Mouse (Mus musculus): Measurements from ENCODE around the gene Arid5a. TPM values are rescaled to one million over a fixed set of nuclear protein-coding genes. Genes with fewer than 3 reads are reported as not detected.

Gene Arid5a
- polyA plus RNA-seq, 1 experiment from 2014 or later = 2.9 TPM

DNA sequence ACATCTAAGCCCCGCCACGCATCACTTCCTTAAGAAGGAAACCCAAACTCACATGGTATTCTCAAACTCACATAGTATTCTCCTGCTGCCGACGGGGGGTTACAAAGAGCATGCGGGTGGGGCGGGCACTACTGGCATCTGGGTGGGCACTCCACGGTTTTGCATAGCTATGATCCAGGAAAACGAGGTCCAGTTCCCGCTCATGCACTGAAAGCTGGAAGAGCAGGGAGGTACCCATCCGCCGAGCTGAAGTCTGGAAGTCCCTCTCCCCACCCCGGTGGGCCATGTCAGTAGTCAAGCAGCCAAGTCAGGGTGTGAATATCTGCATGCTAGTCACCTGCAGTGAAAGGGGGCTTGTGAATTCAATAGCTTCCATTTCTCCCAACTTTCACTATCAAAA, 60.2 kb downstream of the Arid5a start:
- DNase-seq (ENCODE audit: extremely low spot score, low spot score) = no peak
- peaks cover 46% of the 10 kb centered on the region for H3K36me3 ChIP-seq (replicated peaks)
- H3K4me1 ChIP-seq = peaks cover 19% of the 10 kb centered on the region
- WGBS = 73% methylated on average over 12 of the region's 12 CpGs
- H3K9me3 ChIP-seq = no peaks in the 10 kb centered on the region
- peak overlapping the region; percentile 96 for H3K4me3 ChIP-seq
- no peak overlapping the region; the same call in 1 of the 2 replicates for H3K27ac ChIP-seq
- no peaks in the 10 kb centered on the region for H3K27me3 ChIP-seq (ENCODE audit: poor library complexity, severe bottlenecking)

DNA sequence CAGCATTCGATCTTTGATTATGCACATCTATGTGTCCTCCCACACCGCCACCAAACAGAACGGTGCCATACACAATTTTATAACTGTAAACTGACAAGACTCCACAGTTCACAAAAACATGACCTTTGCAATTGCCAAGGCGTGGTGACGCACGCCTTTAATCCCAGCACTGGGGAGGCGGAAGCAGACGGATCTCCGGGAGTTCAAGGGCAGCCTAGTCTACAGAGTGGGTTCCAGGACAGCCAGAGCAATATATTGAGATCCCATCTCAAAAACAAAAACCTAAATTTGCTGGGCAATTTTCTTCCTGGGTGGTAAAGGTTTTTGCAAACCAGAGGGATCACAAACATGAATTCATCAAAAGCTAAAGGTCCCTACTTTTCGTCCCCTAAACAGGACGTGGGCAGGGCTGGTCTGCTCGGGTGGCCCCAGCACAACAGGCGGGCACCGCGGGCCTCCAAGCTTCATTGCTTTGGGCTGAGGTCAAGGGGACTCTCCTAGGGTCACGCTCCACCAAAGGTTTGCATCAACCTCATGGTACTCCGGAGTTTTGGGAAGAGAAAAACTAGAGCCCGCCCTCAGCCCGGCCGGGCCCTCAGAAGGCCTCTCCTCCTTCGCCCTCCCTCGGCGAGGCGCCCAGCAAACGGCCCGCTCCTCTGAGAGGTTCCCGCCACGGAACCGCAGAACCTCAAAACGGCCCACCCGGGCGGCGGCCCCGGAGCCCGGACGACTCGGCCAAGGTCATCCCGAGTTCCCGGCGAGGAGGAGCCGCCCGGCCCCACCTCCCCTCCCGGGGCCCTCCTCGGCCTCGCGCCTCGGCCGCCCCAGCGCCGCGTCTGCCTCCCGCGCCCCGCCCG, 60.8 kb downstream of the Arid5a start:
- no peaks in the 10 kb centered on the region for H3K9me3 ChIP-seq
- H3K27me3 ChIP-seq (ENCODE audit: poor library complexity, severe bottlenecking) = no peaks in the 10 kb centered on the region
- H3K4me3 ChIP-seq = peak overlapping the region; percentile 96
- H3K4me1 ChIP-seq = peaks cover 19% of the 10 kb centered on the region
- 6% methylated on average over 55 of the region's 55 CpGs for WGBS
- peaks cover 40% of the 10 kb centered on the region for H3K36me3 ChIP-seq (replicated peaks)
- DNase-seq (ENCODE audit: extremely low spot score, low spot score) = no peak
- peak overlapping the region; percentile 94 for H3K27ac ChIP-seq

DNA sequence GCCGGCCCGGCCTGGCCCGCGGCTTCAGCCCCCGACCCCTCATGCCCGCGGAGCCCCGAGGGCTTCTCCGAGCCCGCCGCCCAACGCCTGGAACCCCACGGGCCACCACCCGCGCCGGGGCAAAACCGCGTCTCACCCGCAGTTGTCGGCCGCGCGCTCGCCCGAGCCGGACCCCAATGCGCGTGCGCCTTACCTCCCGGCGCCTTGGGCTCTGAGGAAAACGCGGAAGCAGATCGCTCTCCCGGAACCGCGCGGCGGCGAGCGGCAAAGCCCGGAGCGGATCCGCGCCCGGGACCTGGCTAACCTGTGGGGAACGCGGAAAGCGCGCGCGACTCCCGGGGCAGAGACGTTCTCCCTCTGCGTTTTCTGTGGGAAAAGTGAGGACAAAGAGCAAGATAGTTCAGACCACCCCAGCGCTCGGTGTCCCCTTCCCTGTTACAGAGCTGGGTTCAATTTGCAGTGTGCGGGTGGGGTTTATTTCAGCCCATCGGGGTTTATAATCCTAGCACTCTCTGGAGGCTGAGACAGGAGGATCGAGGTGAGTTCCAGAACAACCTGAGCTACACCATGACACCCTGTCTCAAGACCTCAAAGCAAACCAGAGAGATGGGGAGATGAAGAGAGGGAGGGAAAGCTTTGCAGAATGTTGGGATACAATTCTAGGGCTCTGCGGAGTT, 61.6 kb downstream of the Arid5a start, which contains the start of gene Kansl3:
Kansl3 (minus strand) TSS at position 213 of the 677 bp plus-strand sequence.
- peak within 1 kb of the TSS; percentile 94 for H3K27ac ChIP-seq
- H3K27me3 ChIP-seq (ENCODE audit: poor library complexity, severe bottlenecking) = no peaks in the 10 kb centered on the region
- peak; percentile 91 for DNase-seq (ENCODE audit: extremely low spot score, low spot score)
- peak within 1 kb of the TSS; percentile 96 for H3K4me3 ChIP-seq
- no peaks in the 10 kb centered on the region for H3K9me3 ChIP-seq
- WGBS = 4% methylated on average over 61 of the region's 61 CpGs
- peaks cover 33% of the 10 kb centered on the region for H3K36me3 ChIP-seq (replicated peaks)
- H3K4me1 ChIP-seq = peaks cover 19% of the 10 kb centered on the region

DNA sequence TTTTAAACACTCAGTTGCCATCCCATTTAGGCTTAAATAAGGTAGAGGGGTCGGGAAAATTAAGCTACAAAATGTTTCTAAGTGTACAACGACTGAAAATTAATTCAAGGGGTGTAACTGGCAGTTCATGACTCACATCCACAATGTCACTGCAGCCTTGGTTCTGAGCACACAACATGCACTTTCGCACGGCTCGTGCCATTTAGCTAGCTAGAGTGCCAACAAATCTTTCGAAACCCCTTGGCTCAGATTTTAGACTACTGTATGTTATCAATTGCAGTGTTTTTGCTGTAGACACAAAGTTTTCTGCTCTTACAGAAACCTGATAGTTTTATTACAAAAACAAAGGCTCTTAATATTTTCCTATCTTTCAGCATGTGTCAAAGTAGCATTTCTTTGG, 63.4 kb downstream of the Arid5a start:
- Histone ChIP-seq H3K4me3 (no peak overlapping the region), H3K4me1 (peaks cover 19% of the 10 kb centered on the region), H3K27me3 (ENCODE audit: poor library complexity, severe bottlenecking) (no peaks in the 10 kb centered on the region), H3K27ac (no peak overlapping the region), H3K36me3 (replicated peaks) (peaks cover 16% of the 10 kb centered on the region), H3K9me3 (no peaks in the 10 kb centered on the region)
- WGBS = 84% methylated on average over 6 of the region's 6 CpGs
- DNase-seq (ENCODE audit: extremely low spot score, low spot score) = no peak

DNA sequence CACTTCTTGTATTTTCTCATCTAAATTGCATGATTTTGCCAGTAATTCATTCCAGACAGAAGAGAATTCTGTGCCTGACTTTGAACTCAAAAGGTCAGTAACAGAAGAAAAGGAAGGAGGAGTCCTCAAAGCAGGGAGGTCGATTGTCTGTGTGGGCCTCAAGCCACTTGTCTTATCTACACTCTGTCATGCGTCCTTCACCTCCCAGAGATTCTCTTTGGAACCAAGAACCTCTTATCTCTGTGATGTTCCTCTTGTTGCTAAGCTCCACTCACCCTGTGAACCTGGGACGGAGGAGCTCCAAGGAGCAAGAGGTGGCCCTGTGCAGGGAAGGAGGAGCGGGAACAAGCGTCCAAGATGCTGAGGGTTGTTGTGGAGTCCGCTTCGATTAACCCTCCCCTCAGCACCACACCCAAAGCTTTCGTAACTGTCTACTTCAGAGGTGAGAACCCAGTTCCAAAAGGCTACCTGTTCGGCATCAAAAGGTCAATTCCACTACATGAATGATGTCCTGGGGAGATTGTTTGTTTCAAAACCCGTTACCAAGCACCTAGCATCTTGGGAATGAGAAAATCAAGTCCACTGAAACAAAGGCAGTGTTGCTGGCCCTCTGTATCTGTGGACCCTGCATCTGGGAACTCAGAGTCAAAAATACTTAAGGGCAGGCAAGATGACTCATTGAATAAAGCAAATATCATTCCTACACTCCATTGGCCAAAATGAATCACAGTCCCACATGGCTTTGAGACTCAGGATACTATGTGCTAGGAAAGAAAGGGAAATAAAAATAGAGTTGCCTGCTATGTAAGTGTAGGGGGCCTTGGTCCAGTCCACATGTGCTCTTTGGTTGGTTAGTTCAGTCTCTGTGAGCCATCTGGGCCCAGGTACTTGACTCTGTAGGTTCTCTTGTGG, 64.7 kb downstream of the Arid5a start, which contains the start of gene Fer1l5:
Fer1l5 (plus strand) TSS at position 358 of the 912 bp plus-strand sequence.
- no peak for DNase-seq (ENCODE audit: extremely low spot score, low spot score)
- H3K4me3 ChIP-seq = no peak within 1 kb of the TSS
- no peaks in the 10 kb centered on the region for H3K27me3 ChIP-seq (ENCODE audit: poor library complexity, severe bottlenecking)
- no peak within 1 kb of the TSS for H3K27ac ChIP-seq
- H3K36me3 ChIP-seq (replicated peaks) = peaks cover 6% of the 10 kb centered on the region; the same call in 1 of the 2 replicates
- H3K9me3 ChIP-seq = no peaks in the 10 kb centered on the region
- H3K4me1 ChIP-seq = peaks cover 15% of the 10 kb centered on the region
- 82% methylated on average over 10 of the region's 10 CpGs for WGBS

Small RNA genes lying within 50 kb of the gene (microRNA-seq; reads per million reads assigned to microRNA genes)
- gene Mir6898 = 1.2 reads per million

Other genes starting within 250 kb of the Arid5a start
- gene Hs6st1, start 239.3 kb upstream of the Arid5a start, polyA plus RNA-seq (2016; fragmentation: Nextera tagmentation; extraction: Ambion mirVana) = 4.2 TPM in 2 replicates
- 52.1 and 53.6 TPM in 2 replicates for gene Uggt1, start 63.0 kb upstream of the Arid5a start, polyA plus RNA-seq (2016; fragmentation: Nextera tagmentation; extraction: Ambion mirVana)
- 0.32 and 0.37 TPM in 2 replicates for gene Neurl3, start 33.1 kb upstream of the Arid5a start, polyA plus RNA-seq (2016; fragmentation: Nextera tagmentation; extraction: Ambion mirVana)
- gene Kansl3, start 61.4 kb downstream of the Arid5a start, polyA plus RNA-seq (2016; fragmentation: Nextera tagmentation; extraction: Ambion mirVana) = 50.6 TPM in 2 replicates
- gene Fer1l5, start 64.6 kb downstream of the Arid5a start, polyA plus RNA-seq (2016; fragmentation: Nextera tagmentation; extraction: Ambion mirVana) = 1.4 and 1.8 TPM in 2 replicates
- 59.6 and 60.5 TPM in 2 replicates for gene Lman2l, start 137.5 kb downstream of the Arid5a start, polyA plus RNA-seq (2016; fragmentation: Nextera tagmentation; extraction: Ambion mirVana)
- gene Cnnm4, start 163.9 kb downstream of the Arid5a start, polyA plus RNA-seq (2016; fragmentation: Nextera tagmentation; extraction: Ambion mirVana) = 14.5 and 15.5 TPM in 2 replicates
- gene Cnnm3, start 204.1 kb downstream of the Arid5a start, polyA plus RNA-seq (2016; fragmentation: Nextera tagmentation; extraction: Ambion mirVana) = 2.9 and 3.0 TPM in 2 replicates
- 15.3 and 16.5 TPM in 2 replicates for gene Ankrd23, start 229.2 kb downstream of the Arid5a start, polyA plus RNA-seq (2016; fragmentation: Nextera tagmentation; extraction: Ambion mirVana)
- not detected in 2 replicates for gene Gm42417, start 231.7 kb downstream of the Arid5a start, polyA plus RNA-seq (2016; fragmentation: Nextera tagmentation; extraction: Ambion mirVana)
- 17.9 and 22.2 TPM in 2 replicates for gene Ankrd39, start 239.7 kb downstream of the Arid5a start, polyA plus RNA-seq (2016; fragmentation: Nextera tagmentation; extraction: Ambion mirVana)